Mouse (Mus musculus): ENCODE data around the gene Prrc2a. TPM values are rescaled to one million over a fixed set of nuclear protein-coding genes. Genes with fewer than 3 reads are reported as not detected.
A peak's percentile ranks its signal among the peaks of the same experiment; 100 is the strongest.

The Prrc2a gene
- total and polyA plus RNA-seq, 2 experiments from 2014 or later, result 99.2 to 223 TPM

DNA sequence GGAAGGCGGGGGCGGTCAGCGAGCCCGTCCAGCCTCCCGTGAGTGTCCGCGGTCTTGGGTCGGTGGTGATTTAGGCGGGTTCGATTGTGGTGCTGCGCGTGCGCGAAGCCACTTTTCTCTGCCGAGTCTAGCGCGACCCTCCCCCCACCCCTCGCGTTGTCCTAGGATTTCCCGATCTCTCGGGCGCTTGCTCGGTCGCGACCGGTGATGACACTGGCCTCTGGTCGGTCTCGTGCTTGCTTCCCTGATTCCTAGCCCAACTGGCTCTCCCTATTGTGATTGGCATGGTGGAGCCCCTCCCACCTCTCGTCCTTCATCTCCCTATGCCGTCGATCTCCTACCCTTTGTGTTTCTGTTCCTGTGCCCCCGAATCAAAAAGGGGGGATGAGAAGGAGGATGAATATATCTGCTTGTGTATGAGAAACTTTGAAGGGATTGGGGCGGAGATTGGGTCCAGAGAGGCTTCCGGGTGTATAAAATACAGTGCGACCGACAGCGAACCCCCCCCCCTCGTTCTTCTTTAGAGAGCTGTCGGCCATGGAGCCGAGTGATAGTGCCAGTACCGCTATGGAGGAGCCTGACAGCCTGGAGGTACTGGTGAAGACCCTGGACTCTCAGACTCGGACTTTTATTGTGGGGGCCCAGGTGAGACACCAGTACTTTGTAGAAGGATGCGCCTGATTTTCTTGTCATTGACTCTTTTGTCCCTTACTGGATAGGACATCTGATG lies 28.9 kb downstream of the Prrc2a start:
- H3K27ac ChIP-seq, result peak overlapping the region; percentile 96
- no peak for TF ChIP-seq CTCF (IDR thresholded peaks at IDR 0.05; ENCODE audit: low read depth)
- peaks cover 17% of the 10 kb centered on the region for H3K36me3 ChIP-seq (ENCODE audit: insufficient read depth, low read length)
- H3K9me3 ChIP-seq (ENCODE audit: low read length), result no peaks in the 10 kb centered on the region
- H3K4me3 ChIP-seq (ENCODE audit: low read length), result peak overlapping the region; percentile 71
- no peaks in the 10 kb centered on the region for H3K27me3 ChIP-seq (ENCODE audit: insufficient read depth, low read length)
- ATAC-seq (peak; percentile 80), DNase-seq (ENCODE audit: low spot score) (peak; percentile 87)
- under 1% methylated on average over 40 of the region's 43 CpGs for WGBS
- H3K4me1 ChIP-seq (ENCODE audit: insufficient read depth, low read length), result peaks cover 7% of the 10 kb centered on the region
- H3K4me2 ChIP-seq (ENCODE audit: low read depth, low read length), result peak overlapping the region; percentile 79
- peak overlapping the region; percentile 65 for H3K9ac ChIP-seq (replicated peaks; ENCODE audit: low read length)

GRCm38 (mm10) chr17:35134801-35135590 lies 29.7 kb downstream of the Prrc2a start, which contains the start of gene Bag6:
Gene Bag6, plus strand, starts transcription at chr17:35135178.
- no peaks in the 10 kb centered on the region for H3K9me3 ChIP-seq (ENCODE audit: low read length)
- peak within 1 kb of the TSS; percentile 71 for H3K4me3 ChIP-seq (ENCODE audit: low read length)
- TF ChIP-seq CTCF (IDR thresholded peaks at IDR 0.05; ENCODE audit: low read depth), result no peak; the same call in 1 of the 2 replicates
- peak within 1 kb of the TSS; percentile 79 for H3K4me2 ChIP-seq (ENCODE audit: low read depth, low read length)
- no peaks in the 10 kb centered on the region for H3K27me3 ChIP-seq (ENCODE audit: insufficient read depth, low read length)
- H3K36me3 ChIP-seq (ENCODE audit: insufficient read depth, low read length), result peaks cover 9% of the 10 kb centered on the region; the same call in 1 of the 2 replicates
- H3K27ac ChIP-seq, result peak within 1 kb of the TSS; percentile 96
- H3K9ac ChIP-seq (replicated peaks; ENCODE audit: low read length), result peak within 1 kb of the TSS; percentile 65
- DNase-seq (ENCODE audit: low spot score) (peak; percentile 98), ATAC-seq (peak; percentile 95)
- WGBS, result under 1% methylated on average over 66 of the region's 66 CpGs
- peaks cover 7% of the 10 kb centered on the region for H3K4me1 ChIP-seq (ENCODE audit: insufficient read depth, low read length)

DNA sequence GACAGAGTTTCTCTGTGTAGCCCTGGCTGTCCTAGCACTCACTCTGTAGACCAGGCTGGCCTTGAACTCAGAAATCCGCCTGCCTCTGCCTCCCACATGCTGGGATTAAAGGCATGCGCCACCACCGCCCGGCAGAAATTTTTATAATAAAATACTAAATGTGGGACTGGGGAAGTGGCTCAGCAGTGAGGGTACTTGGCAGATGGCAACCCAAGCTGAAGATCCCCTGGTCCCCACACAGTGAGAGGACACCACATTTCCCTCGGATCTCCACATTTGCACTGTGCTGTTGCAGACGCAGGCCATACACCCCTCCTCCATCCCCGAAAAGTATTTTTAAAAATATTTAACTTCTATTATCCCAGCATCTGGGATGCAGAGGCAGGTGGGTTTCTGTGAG lies 31.2 kb downstream of the Prrc2a start:
- 93% methylated on average over 7 of the region's 7 CpGs for WGBS
- DNase-seq (ENCODE audit: low spot score), result no peak
- Histone ChIP-seq H3K4me1 (ENCODE audit: insufficient read depth, low read length) (peaks cover 7% of the 10 kb centered on the region), H3K4me3 (ENCODE audit: low read length) (no peak overlapping the region), H3K36me3 (ENCODE audit: insufficient read depth, low read length) (no peaks in the 10 kb centered on the region; the same call in 1 of the 2 replicates), H3K9me3 (ENCODE audit: low read length) (no peaks in the 10 kb centered on the region), H3K9ac (replicated peaks; ENCODE audit: low read length) (no peak overlapping the region), H3K27ac (no peak overlapping the region), H3K27me3 (ENCODE audit: insufficient read depth, low read length) (no peaks in the 10 kb centered on the region), H3K4me2 (ENCODE audit: low read depth, low read length) (no peak overlapping the region)
- no peak for TF ChIP-seq CTCF (IDR thresholded peaks at IDR 0.05; ENCODE audit: low read depth)
- ATAC-seq, result no peak

DNA sequence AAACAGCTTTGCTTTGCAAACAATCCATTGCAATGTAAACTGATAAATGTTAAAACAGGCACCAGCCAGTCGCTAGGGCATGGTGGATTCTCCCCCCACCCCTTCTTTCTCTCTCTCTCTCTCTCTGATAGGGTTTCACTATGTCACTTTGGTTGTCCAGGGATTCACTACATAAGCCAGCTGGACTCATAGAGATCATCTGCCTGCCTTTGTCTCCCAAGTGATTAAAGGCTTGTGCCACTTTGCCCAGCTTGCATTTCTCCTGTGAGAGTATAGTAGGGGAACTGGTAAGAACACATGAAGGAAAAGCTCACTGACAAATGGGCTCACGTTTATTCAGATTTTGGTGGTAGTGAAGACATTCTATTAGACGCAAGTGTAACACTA lies 32.5 kb downstream of the Prrc2a start:
- Histone ChIP-seq H3K4me2 (ENCODE audit: low read depth, low read length) (no peak overlapping the region), H3K4me3 (ENCODE audit: low read length) (no peak overlapping the region), H3K27me3 (ENCODE audit: insufficient read depth, low read length) (no peaks in the 10 kb centered on the region), H3K36me3 (ENCODE audit: insufficient read depth, low read length) (no peaks in the 10 kb centered on the region; the same call in 1 of the 2 replicates), H3K4me1 (ENCODE audit: insufficient read depth, low read length) (peaks cover 7% of the 10 kb centered on the region), H3K9me3 (ENCODE audit: low read length) (no peaks in the 10 kb centered on the region), H3K27ac (no peak overlapping the region), H3K9ac (replicated peaks; ENCODE audit: low read length) (no peak overlapping the region)
- 80% methylated on average over 3 of the region's 3 CpGs for WGBS
- no peak for ATAC-seq
- TF ChIP-seq CTCF (IDR thresholded peaks at IDR 0.05; ENCODE audit: low read depth), result no peak
- no peak for DNase-seq (ENCODE audit: low spot score)

DNA sequence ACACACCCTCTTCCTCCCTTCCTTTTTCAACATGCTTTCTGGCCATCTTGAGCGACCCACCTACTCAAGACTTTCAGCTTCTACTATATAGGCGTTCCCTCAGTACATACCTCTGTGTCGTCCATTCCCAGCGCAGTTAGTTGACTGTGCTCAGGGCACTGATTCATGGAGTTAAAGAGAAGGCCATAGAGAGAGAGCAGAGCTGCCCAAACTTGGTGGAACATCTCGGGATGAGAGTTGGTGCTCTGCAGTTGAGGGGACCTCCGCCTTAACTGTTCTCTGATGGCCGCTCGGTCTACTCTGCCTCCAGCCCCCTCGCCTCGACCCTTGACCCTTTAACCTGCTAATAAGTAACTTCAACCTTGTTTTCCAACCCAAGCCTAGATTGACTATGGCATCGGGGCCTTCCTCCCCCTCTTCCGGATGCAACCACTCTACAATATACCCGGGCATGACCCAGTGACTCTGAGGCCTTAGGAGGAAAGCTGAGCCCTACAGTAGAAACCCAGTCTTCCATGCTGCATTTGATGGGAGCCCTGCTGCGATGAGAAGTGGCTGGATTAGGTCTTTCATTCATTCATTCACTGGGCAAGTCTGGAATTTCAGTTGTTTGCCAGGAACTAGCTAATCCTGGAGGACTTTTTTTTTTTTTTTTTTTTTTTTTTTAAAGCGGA lies 33.1 kb downstream of the Prrc2a start, which contains the start of gene Apom:
Gene Apom, minus strand, starts transcription at position 551 of the 674 bp plus-strand sequence.
- Histone ChIP-seq H3K9me3 (ENCODE audit: low read length) (no peaks in the 10 kb centered on the region), H3K36me3 (ENCODE audit: insufficient read depth, low read length) (no peaks in the 10 kb centered on the region; the same call in 1 of the 2 replicates), H3K27ac (no peak within 1 kb of the TSS), H3K4me1 (ENCODE audit: insufficient read depth, low read length) (peaks cover 7% of the 10 kb centered on the region), H3K9ac (replicated peaks; ENCODE audit: low read length) (no peak within 1 kb of the TSS), H3K27me3 (ENCODE audit: insufficient read depth, low read length) (no peaks in the 10 kb centered on the region), H3K4me3 (ENCODE audit: low read length) (no peak within 1 kb of the TSS), H3K4me2 (ENCODE audit: low read depth, low read length) (no peak within 1 kb of the TSS)
- no peak for TF ChIP-seq CTCF (IDR thresholded peaks at IDR 0.05; ENCODE audit: low read depth)
- WGBS, result 80% methylated on average over 15 of the region's 15 CpGs
- DNase-seq (ENCODE audit: low spot score), result no peak
- ATAC-seq, result no peak

- DNase-seq (ENCODE audit: low spot score), result no peak
- Histone ChIP-seq H3K9me3 (ENCODE audit: low read length) (no peaks in the 10 kb centered on the region), H3K27me3 (ENCODE audit: insufficient read depth, low read length) (no peaks in the 10 kb centered on the region), H3K4me2 (ENCODE audit: low read depth, low read length) (no peak overlapping the region), H3K4me1 (ENCODE audit: insufficient read depth, low read length) (peaks cover 8% of the 10 kb centered on the region; the same call in 1 of the 2 replicates), H3K4me3 (ENCODE audit: low read length) (no peak overlapping the region), H3K27ac (no peak overlapping the region), H3K9ac (replicated peaks; ENCODE audit: low read length) (no peak overlapping the region), H3K36me3 (ENCODE audit: insufficient read depth, low read length) (no peaks in the 10 kb centered on the region; the same call in 1 of the 2 replicates)
- 91% methylated on average over 8 of the region's 8 CpGs for whole genome bisulfite sequencing
- no peak for ATAC-seq
- no peak for TF ChIP-seq CTCF (IDR thresholded peaks at IDR 0.05; ENCODE audit: low read depth)
Measured at GRCm38 (mm10) chr17:35131038-35131437, 33.7 kb downstream of the Prrc2a start.

Measured in hindbrain, postnatal 0 days (tissue).